Mouse (Mus musculus) ES-Bruce4 (cell line): ENCODE measurements around the gene Gm5615. TPM values are rescaled to one million over a fixed set of nuclear protein-coding genes. Genes with fewer than 3 reads are reported as not detected.

ENCODE experiments used
- H3K27ac ChIP-seq: 2 replicates; pipeline ENCODE4 v1.5.1; 2012; ENCODE audit warnings: low read length, inconsistent platforms; ENCODE audit not compliant: insufficient read depth
- H3K27me3 ChIP-seq: 2 replicates; pipeline ENCODE4 v1.6.1; 2012; ENCODE audit warnings: mild to moderate bottlenecking, low read length, inconsistent platforms; ENCODE audit not compliant: control insufficient read depth, poor library complexity, insufficient read depth, severe bottlenecking
- H3K36me3 ChIP-seq: 2 replicates; pipeline ENCODE4 v1.6.1; 2012; ENCODE audit warnings: inconsistent platforms, mild to moderate bottlenecking, low read length, moderate library complexity; ENCODE audit not compliant: control insufficient read depth, poor library complexity, insufficient read depth, severe bottlenecking
- H3K4me1 ChIP-seq: one replicate; pipeline ENCODE4 v1.8.1; 2011; ENCODE audit warnings: low read length; ENCODE audit not compliant: control insufficient read depth, insufficient read depth
- H3K4me3 ChIP-seq: 2 replicates; pipeline ENCODE4 v1.5.1; 2011; ENCODE audit warnings: low read depth, mild to moderate bottlenecking, low read length
- H3K9ac ChIP-seq: 2 replicates; pipeline ENCODE4 v1.6.1; 2012; ENCODE audit warnings: low read depth, mild to moderate bottlenecking, inconsistent platforms; ENCODE audit not compliant: poor library complexity, severe bottlenecking
- H3K9me3 ChIP-seq: replicated peaks from 2 replicates; pipeline ENCODE4 v1.6.1; 2012; ENCODE audit warnings: mild to moderate bottlenecking, low read length, inconsistent platforms; ENCODE audit not compliant: control insufficient read depth, poor library complexity, insufficient read depth, severe bottlenecking
- CTCF ChIP-seq: IDR thresholded peaks from one replicate; pipeline ENCODE4 v1.8.1; 2011; ENCODE audit warnings: low read depth, low read length
- EP300 ChIP-seq: IDR thresholded peaks from 2 replicates; pipeline ENCODE4 v1.6.1; 2011; ENCODE audit warnings: low read depth, low read length; ENCODE audit not compliant: insufficient read depth
- POLR2A ChIP-seq: IDR thresholded peaks from one replicate; pipeline ENCODE4 v1.8.1; 2011; ENCODE audit warnings: low read length; ENCODE audit not compliant: insufficient read depth
- polyA plus RNA-seq: library from polyadenylated mRNA; stranded (reverse); fragments of >200 nt; gene quantifications from 2 replicates; pipeline ENCODE4 v1.2.4, GENCODE M21; 2011; ENCODE audit warnings: low read depth; ENCODE audit not compliant: missing spikeins, insufficient read depth, insufficient read length

The Gm5615 gene
- polyA plus RNA-seq = not detected in 2 replicates

DNA sequence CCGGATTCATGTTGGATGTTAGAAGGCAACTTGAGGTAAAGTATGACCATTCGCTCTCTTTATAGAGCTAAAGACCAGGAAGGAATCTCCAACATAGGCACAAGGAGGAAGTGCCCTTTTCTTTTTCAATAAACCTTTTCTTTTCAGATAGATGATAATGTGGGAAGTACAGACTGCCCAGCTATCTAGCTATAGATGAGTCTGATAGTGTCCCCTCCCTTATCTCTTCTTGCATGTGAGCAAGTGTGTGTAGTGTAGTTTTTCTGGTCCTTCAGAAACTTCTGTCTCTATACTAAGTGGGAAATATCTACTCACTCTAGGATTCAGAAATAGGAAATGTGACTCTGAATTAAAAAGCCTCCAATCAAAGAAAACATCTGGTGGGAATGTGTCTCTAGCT, at the start of gene Gm5615:
Gm5615 (minus strand) TSS at position 101 of the 400 bp plus-strand sequence.
- H3K9ac ChIP-seq = no peak within 1 kb of the TSS
- H3K4me3 ChIP-seq = no peak within 1 kb of the TSS
- no peaks in the 10 kb centered on the region for H3K9me3 ChIP-seq
- no peaks in the 10 kb centered on the region for H3K27me3 ChIP-seq
- no peak within 1 kb of the TSS for H3K27ac ChIP-seq
- no peaks in the 10 kb centered on the region for H3K36me3 ChIP-seq
- TF ChIP-seq CTCF (no peak), POLR2A (no peak), EP300 (no peak)
- no peaks in the 10 kb centered on the region for H3K4me1 ChIP-seq

DNA sequence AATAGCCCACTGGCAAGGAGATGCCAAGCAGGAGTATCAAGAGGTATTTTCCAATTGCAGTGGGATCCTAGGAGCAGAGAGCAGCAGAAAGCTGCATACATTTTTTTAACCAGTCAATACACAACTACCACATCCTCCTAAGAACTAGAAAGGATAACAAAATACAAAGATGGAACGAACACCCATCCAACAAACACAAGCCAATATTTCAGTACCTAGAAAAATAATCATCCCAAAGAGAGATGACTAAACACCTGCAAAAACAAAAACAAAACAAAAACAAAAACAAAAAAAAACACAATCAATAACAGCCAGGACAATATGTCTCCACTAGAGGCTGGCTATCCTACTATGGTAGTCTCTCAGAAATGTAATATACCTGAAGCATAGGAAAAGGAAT, 40.8 kb upstream of the Gm5615 start, which contains the start of gene Gm17689:
Gm17689 (minus strand) TSS at position 101 of the 400 bp plus-strand sequence.
- no peaks in the 10 kb centered on the region for H3K27me3 ChIP-seq

GRCm38 (mm10) chr9:36504211-36504610, 37.6 kb downstream of the Gm5615 start:
- TF ChIP-seq POLR2A = no peak
- no peak for TF ChIP-seq CTCF
- TF ChIP-seq EP300 = no peak
- H3K4me1 ChIP-seq = no peaks in the 10 kb centered on the region
- peaks cover 36% of the 10 kb centered on the region for H3K9me3 ChIP-seq
- H3K27me3 ChIP-seq = no peaks in the 10 kb centered on the region
- no peaks in the 10 kb centered on the region for H3K36me3 ChIP-seq
- no peak overlapping the region for H3K9ac ChIP-seq
- H3K4me3 ChIP-seq = no peak overlapping the region
- no peak overlapping the region for H3K27ac ChIP-seq

More for the DNA sequence above, 40.8 kb upstream of the Gm5615 start, which contains the start of gene Gm17689:
- no peaks in the 10 kb centered on the region for H3K4me1 ChIP-seq
- no peak within 1 kb of the TSS for H3K4me3 ChIP-seq
- no peaks in the 10 kb centered on the region; the same call in 1 of the 2 replicates for H3K9me3 ChIP-seq
- TF ChIP-seq POLR2A (no peak), EP300 (no peak), CTCF (no peak)
- H3K36me3 ChIP-seq = no peaks in the 10 kb centered on the region
- no peak within 1 kb of the TSS for H3K27ac ChIP-seq
- H3K9ac ChIP-seq = no peak within 1 kb of the TSS

DNA sequence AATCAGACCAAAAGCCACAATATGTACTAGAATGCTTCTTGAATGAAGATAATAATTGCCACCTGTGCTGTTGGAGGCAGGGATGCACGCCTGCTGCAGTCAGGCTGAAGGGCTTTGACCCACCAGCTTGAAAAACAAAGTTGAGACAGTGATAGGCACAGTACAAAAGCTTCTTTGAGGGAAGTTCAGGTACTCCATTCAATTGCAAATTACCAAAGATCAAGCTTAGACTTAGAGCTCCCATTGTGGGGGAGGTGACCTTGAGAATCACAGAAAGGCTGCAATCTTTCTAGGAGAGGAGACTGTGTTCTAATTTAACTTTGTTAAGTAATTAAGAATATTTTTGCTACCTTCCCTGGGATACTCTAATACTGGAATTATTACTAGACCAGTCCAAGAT, 45.9 kb downstream of the Gm5615 start:
- Histone ChIP-seq H3K9ac (no peak overlapping the region), H3K4me1 (no peaks in the 10 kb centered on the region), H3K27me3 (no peaks in the 10 kb centered on the region), H3K4me3 (no peak overlapping the region), H3K9me3 (peaks cover 33% of the 10 kb centered on the region), H3K36me3 (no peaks in the 10 kb centered on the region), H3K27ac (no peak overlapping the region)
- TF ChIP-seq CTCF (no peak), POLR2A (no peak), EP300 (peak; percentile 66; the same call in 1 of the 2 replicates)

DNA sequence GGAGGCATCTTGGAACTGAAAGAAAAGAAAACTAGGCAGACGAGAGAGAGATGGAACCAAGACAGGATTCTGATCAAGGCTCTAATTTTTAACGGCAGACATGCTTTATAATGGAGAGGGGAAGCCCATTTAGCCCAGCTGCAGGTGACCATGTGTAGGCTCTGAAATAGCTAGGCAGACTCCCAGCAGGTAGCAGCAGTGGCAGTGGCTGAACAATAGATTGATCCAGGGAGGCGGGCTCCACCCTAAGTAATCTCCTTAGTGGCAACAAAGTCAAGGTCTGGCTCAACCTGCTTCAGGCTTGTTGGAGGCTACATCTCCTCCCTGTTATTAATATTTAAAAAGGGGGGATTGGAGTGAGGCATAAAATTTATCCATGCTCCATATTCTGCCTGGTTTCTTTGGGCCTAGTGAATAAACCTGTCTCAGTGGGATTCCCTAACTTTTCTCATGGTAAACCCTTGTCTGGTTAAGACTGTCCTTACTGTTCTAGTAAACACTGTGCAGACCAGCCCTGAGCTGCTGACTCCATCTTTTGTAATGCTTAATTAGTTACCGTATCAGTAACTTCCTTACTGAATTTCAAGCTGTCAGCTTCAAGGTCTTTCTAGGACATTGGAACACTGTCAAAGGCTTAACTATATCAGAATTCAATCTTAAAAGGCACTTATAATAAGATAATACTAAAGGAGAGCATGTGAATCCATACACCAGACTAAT, 47.1 kb downstream of the Gm5615 start:
- Histone ChIP-seq H3K9ac (no peak overlapping the region), H3K4me1 (no peaks in the 10 kb centered on the region), H3K4me3 (no peak overlapping the region), H3K27me3 (no peaks in the 10 kb centered on the region), H3K9me3 (peaks cover 33% of the 10 kb centered on the region), H3K27ac (no peak overlapping the region), H3K36me3 (no peaks in the 10 kb centered on the region)
- TF ChIP-seq EP300 (no peak), POLR2A (no peak), CTCF (no peak)

Other genes starting within 250 kb of the Gm5615 start
- gene Gm7257, start 110.1 kb downstream of the Gm5615 start, polyA plus RNA-seq = not detected in 2 replicates
- gene Gm9513, start 66.3 kb downstream of the Gm5615 start, polyA plus RNA-seq = not detected in 2 replicates
- gene Gm17689, start 40.7 kb upstream of the Gm5615 start, polyA plus RNA-seq = not detected in 2 replicates
- gene A630095E13Rik, start 101.4 kb upstream of the Gm5615 start, polyA plus RNA-seq = not detected in 2 replicates
- gene Acrv1, start 151.3 kb upstream of the Gm5615 start, polyA plus RNA-seq = not detected in 2 replicates
- gene Chek1, start 185.1 kb upstream of the Gm5615 start, polyA plus RNA-seq = 114 and 124 TPM in 2 replicates
- gene Stt3a, start 225.7 kb upstream of the Gm5615 start, polyA plus RNA-seq = 365 and 379 TPM in 2 replicates